Mouse (Mus musculus) layer of hippocampus, adult 8-10 months (tissue): ENCODE results near the gene Anks1. TPM values are rescaled to one million over a fixed set of nuclear protein-coding genes. Genes with fewer than 3 reads are reported as not detected.
"Not testable (repeated sequence)": the region's sequence is repeated elsewhere in the genome, so short reads cannot be mapped to it uniquely, and the experiment has no call there.

Experiments
- DNase-seq, 2 experiments: peaks; one replicate each; pipeline ENCODE4 v3.0.0; 2022; ENCODE audit warnings: low spot score in 2 of 2
- total RNA-seq, 4 experiments: library from RNA; stranded (reverse); gene quantifications; 2 replicates each; pipeline ENCODE4 v1.2.4; 2022

Anks1 gene
- total RNA-seq, 4 experiments from 2014 or later = 40.2 to 47.4 (median 41.6) TPM

DNA sequence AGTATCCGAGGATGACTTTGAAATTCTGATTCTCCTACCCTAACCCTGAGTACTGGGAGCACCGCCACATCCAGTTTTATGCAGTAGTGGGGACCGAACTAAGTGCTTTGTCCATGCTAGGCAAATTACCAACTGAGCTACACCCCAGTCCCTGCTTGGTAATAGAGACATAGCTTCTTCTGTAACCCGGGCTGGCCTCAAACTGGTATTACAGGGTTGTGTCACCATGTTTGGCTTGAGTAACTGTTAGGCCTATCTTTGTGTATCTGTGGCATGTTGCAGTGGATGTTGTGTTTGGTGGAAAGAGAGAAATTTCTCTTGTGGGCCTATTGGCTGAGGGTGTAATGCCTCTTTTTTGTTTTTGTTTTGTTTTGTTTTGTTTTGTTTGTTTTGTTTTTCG, 21.2 kb downstream of the Anks1 start:
- no peak for DNase-seq

DNA sequence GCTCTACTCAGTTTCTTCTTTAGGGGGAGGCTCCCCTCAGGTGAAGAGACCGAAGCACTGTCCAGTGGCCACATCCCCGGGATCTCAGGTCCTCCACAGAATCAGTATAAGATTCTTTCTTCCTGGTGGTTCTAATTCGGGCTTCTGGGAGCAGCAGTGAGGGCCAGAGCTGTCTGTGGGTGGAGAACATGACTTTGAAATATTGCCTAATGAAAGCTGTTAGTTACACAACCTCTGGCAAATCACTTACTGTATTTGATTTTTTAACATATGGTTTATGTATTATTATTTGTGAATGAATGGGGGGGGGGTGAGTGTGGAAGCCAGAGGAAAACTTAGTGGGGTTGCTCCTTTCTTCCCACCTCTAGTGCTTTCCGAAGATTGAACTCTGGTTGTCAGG, 22.7 kb downstream of the Anks1 start:
- no peak for DNase-seq

DNA sequence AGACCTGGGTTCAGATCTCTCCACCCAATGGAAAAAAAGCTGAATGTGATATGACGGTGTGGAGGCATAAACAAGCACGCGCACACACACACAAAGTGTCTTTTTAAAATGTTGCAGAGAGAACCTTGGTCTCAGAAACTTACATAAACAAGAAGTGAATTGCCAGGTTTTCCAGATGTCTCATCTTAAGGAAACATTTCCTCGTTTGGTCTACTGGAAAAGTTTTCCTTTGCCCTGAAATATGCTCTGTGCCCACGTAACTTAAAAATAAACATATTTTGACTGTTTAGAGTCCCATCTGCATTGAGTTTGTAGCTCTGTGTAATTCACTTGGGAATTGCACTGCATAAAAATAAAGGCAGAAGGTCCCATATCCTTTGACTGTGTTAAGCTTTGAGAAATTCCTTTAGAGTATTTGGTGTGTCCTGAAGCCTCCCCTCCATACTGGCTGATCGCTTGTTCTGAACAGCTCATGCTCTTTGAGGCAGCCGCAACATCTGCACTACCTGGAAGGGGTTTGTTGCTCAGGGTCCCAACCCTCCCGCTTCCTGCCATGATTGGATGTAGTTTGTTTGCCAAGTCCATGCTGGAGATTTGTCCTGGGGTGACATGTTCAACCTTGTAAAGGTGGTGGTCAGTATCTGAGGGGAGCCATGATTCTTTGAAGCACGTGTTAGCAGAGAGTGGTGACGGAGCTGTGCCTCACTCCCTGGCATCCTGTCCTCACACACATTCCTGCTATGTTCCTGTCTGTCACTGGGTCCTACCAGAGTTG, 25.2 kb downstream of the Anks1 start:
- no peak for DNase-seq

DNA sequence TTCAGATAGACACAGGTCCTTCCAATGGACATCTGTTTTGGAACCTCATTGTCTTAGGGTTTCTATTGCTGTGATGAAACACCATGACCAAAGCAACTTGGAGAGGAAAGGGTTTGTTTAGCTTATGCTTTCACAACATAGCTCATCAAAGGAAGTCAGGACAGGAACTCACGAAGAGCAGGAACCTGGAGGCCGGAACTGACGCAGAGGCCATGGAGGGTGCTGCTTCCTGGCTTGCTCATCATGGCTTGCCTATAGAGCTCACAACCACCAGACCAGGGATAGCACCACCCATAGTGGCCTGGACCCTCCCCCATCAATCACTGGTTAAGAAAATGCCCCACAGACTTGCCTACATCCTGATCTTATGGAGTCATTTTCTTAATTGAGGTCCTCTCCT, 26.0 kb downstream of the Anks1 start:
- no peak for DNase-seq

DNA sequence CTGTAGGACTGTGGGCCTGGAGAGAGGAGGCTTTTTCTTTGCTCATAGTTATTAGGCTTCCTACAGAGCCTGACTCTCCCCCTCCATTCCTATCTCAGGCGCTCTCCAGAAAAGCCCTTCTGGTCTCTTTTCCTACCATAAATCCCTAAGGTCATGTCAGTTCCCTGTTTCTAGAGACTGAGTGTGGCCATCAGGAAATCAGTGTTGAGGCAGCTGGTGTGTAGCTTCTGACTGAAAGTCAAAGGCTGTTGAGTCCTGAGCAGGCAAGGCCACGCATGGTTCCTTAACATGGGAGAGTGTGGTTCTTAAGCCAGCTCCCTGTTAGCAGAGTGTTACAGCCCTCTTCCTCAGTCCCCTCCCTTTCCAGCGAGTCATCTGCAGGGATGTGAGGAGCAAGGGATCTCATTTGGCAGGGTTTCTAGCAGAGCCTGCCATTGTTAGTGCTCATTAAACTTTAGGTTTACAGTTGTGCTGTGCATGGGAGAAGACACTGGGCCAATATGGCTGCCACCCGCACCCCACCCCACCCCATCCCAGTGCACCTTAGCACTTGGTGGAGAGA, 28.0 kb downstream of the Anks1 start:
- DNase-seq = no peak

DNA sequence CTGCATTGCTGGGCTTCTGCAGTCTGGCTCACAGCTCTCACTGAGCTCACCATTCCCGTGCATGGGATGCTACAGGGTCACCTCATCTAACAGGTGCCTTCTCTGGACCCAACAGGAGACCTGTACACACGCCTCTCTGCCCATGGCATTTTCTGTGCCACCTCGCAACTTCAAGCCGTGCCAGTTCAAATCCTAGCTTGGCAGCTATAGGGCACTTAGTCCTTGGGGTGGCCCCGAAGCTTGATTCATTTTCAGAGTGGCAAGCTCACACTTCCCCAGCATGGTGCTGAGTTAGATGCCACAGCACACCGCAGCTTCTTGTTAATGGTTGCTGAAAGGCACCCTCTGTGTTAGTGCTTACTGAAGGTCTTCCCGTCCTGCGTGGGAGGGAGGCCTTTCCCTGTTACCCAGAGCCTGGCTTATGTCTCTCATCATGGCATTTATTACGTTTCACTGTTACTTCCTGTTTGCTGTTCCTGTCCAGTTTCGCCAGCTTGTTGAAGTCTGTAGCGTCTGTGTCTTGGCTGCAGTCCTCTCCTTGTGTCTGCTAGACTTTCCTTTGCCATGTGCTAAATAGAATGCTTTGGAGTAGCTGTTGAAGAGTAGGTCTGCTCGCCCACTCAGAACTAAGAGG, 29.1 kb downstream of the Anks1 start:
- no peak for DNase-seq

DNA sequence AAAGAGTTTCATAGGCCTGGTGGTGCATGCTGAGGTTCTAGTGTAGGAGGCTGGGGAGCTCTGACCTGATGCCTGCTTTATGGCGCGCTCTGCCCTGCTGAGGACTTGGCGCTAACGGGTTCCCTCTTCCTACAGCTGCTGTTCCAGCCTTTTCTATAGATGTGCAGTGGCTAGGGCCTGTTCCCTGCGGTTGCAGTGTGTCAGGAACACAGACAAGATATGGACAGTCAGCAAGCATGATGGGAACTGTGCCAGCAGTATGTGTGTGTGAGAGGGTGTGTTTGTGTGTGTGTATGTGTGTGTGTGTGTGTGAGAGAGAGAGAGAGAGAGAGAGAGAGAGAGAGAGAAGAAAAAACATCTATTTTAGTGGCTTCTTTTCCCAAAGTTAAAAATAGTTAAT, 29.9 kb downstream of the Anks1 start:
- no peak for DNase-seq

DNA sequence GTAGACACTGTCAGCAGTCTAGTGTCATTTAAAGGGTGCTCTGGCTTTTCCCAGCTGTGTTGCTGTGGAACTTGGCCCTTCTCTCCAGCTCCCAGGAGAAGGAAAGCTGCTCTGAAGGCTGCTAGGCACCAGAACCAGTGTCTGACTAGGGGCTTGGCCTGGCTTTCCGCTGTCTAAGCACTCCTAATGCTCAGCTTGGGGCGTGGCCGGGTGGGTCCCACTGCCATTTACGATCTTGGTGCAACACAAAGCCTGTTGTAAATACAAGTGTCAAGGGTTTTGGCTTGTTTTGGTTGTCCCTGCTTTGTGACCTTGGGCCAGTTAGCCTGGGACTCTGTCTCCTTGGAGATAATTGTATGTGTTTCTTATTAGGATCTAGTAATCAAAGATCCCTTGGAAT, 31.2 kb downstream of the Anks1 start:
- DNase-seq = no peak

DNA sequence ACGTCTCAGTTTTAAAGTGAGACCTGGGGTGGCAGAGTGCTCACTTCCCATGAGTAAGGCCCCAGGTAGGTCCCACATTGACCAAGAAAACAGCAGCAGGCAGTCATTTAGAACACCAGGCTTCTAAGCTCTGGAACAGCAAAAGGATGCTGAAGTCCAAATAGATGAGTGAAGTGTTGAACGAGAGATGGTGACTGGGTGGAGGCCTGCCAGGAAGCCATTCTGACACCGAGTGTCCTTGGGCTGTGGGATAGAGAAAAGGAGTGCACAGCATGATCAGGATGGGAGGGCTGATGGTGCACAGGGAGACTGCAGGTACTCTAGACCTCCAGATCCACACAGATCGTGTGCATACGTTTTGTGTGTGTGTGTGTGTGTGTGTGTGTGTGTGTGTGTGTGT, 32.1 kb downstream of the Anks1 start:
- no peak for DNase-seq

DNA sequence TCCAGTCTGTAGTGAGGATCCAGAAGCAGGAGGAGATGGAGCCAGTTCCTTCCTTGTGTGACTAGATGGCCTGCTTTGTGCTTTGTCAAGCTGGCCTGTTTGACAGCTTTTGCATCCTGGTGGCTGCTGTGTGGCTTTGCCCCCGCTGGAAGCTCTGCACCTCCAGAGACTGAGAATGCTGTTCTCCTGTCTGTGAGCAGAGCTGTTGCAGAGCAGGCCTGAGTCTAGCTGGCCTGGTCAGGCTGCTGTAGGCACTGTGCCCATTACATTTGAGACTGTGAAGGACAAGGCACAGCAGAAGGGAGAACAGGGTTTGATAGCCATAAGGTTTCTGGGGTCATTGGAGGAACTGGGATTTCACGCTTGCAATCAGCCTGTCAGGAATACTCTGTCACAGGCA, 32.6 kb downstream of the Anks1 start:
- no peak for DNase-seq

DNA sequence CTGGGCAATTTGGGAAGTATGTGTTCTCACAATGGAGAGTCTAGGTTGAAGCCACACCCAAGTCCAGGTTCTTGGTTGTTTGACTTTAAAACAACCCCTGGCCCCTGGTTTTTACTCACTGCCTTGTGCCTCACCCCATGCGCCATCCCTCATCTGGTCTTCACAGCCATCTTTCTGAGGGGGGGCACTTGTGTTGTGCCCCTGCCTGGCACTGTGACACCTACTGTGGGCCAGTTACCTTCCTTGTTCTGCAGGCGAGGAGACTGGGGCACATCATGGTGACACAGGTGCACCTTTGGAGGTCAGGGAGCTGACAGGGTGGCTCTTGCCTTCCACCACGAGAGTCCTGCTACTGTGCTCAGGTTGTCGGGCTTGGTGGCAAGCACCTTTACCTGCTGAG, 33.0 kb downstream of the Anks1 start:
- no peak for DNase-seq

DNA sequence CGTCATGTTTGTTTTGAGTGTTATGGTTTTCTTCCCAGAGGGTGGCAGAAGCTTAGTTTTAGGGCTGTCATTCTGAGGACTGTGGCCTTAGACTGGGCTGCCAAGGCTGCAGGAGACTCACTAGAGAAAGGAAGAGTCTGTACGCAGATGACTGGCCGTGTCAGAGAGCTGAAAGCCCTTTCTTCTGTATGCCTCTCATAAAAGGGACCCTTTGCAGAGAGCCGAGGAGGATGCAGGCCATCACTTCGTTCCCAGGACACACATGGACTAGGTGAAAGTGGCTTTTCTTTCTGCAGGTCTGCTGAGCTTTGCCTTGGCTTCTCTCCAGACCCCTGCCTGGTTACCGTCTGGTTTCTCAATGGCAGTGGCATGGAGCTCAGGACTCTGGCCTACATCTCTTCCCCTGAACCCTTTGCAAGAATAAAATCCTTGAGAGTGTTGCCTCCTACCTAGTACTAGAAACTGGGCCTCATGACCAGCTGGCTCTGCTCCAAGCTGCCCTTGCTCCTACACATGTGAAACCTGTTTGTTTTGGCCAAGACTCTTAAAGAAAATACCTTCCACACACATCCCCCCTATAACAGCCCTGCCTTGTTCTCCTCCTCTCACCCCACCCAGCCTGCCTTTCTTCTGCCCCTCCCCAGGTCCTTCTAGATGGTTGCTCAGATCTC, 36.6 kb downstream of the Anks1 start:
- DNase-seq = no peak

DNA sequence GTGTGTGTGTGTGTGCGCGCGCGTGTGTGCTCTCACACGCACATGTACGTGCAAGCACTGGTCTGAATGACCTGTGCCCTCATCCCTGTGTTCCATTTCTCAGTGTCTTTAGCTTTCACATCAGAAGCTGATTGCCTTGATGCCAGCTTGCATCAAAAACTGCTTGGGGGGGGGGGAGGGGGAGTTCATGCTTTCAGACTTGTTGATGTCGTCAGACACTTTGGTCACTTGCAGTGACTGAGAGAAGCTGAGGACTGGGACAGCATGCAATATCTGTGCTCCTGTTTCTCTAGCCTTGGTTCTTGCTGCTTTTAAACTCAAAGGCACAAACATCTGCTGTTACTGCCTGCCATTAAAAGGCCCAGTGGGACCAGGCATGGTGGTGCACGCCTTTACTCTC, 37.3 kb downstream of the Anks1 start:
- no peak for DNase-seq

DNA sequence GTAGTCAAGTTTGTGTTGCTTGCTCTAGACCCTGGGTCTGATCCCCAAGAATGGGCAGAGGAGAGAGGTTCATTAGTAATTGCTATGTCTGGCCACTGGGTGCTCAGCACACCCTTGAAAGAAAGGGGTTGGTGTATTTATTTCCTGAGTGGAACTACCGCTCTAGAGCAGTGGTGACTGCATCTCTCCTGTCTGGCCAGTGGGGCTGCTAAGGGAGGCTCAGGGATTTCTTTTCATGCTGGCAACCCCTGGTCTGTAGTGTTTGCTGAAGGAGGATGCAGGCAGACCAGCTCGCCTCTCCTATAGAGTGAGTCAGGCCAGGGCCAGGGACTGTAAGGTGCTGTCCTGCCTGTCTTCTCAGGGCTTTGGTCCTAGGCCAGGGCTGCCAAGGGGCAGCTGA, 38.0 kb downstream of the Anks1 start:
- no peak for DNase-seq

DNA sequence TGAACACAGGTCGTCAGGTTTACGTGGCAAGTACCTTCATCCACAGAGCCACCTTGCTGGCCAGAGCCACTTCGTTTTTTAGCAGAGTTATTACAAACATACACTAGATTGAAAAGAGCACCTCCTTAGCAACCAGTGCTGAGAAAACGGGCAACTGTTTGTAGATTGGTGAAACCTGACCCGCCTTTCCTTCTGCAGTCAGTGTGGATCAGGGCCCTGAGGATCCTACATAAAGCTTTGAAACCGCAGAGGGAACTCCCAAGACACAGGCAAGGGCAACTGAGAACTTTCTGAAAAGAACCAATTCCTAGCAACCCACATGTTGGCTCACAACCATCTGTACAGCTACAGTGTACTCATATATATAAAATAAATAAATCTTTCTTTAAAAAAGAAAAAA, 44.0 kb downstream of the Anks1 start:
- DNase-seq = no peak

DNA sequence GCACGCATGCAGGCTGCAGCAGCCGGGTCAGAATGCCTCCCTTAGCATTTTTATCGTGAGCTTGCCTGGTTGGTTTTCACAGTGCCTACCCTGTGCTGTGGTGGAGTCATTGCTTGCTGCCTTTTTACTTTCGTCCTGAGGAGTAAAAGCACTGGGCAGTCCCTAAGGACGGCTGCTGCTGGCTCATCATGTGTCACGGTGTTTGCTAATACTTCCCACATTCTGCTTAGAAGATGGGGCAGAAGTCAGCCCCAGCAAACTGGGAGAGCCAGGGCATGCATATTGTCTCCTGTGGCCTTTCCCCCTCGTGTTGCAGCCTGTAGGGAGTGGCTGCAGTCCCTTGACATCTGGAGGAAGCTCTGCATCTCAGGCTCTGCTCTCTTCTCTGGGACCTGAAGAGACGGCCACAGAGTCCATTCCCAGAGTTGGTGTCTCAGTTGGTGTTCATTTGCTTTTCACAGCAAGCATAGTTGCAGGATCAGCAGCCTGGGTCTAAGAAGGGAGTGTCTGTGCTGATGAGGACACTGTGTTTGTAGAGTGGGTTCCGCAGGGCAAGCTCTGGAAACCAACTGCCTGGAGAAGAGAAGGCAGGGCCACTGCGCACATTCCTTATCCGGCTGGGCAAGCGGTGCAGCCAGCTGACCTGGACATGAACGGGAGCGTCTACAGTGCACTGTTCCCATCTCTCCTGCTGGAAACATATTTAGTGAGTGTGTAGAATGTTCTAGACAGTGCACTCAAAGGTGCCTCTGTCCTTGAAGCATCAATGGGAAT, 45.7 kb downstream of the Anks1 start:
- no peak for DNase-seq

DNA sequence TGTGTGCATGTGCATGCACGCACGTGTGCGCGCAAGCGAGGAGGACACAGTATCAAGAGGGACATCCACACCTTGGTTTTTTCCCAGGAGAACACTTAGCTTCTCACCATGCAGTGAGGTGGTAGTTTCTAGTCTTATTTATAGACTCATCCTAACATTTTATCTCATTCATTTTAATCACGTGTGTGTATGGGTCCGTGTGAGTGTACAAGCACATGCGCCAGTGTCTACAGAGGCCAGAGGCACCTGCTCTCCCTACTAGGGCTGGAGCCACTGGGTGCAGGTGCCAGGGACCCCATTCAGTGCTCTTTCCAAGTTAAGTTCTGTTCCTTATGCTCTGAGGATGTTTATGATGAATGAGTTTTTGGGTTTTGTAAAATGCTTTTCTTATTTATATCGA, 48.5 kb downstream of the Anks1 start:
- no peak for DNase-seq

DNA sequence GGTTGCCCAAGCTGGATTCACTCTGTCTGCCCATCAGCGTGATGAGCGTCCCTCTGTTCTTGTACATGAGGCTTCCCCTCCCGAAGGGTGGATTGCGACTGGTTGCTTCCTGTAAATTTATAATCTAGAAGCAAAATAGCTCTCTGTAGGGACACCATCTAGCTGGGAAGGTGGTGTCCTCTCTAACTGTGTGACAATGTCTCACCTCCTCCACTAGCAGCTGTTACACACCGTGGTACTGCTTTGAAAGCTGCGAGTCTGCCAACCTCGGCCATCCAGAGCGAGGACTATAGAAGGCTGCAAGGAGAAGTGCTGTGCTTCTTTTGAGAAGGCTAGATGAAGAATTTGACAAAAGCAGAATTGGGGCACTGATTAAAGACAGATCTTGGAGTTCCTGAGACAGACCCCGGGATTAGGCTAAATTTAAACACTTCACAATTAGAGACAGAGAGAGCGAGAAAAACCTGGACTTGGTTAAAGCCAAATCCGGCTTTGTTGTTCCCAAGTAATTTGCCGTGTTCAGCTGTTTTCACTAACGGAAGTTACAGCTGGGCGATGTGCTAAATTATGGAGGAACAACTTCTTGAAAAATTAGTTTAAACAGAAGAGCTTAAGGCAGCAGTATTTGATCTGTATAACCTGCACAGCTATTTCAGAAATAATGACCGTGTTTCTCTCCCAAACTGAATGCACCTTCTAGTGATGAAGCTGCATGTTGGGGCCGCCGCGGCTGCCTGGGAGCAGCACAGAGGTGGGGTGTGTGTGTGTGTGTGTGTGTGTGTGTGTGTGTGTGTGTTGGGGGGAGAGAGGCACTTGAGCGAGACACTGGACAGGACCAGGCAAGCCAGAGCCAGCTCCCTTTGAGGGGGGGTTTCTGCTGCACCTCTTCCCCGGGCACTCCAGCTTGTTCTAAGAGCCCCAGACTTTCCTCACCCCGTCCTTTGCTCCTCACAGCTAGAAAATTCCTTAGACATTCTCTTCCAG, 51.3 kb downstream of the Anks1 start:
- peak in 1 of 2 experiments; percentile 34 for DNase-seq

DNA sequence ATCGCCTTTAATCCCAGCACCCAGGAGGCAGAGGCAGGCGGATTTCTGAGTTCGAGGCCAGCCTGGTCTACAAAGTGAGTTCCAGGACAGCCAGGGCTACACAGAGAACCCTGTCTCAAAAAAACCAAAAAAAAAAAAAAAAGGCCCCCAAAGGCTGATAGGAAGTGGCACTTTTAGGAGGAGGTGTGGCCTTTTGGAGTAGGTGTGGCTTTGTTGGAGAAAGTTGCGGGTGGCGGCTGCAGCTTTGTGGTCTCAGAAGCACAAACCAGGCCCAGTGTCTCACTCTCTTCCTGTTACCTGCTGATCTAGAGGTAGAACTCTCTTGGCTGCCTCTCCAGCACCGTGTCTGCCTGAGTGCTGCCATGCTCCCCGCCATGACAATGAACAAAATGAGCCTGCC, 54.0 kb downstream of the Anks1 start:
- not testable (repeated sequence) for DNase-seq

DNA sequence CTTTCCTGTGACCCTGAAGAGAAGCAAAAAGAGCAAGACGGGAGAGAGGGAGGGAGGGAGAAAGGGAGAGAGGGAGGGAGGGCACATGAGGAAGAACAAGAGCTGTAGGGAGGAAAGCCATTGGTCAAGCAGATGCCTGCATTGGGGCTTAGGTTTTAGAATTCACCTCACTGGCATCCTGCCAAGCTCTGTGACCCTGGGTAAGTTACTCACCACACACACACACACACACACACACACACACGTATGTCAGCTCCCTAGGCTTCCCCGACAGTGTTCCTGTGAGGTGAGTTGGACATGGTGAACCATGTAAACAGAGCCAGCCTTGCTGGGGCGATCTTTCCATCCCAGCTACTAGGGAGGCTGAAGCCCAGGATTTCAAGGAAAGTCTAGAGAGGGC, 55.5 kb downstream of the Anks1 start:
- DNase-seq = no peak
